Mouse (Mus musculus) spleen, adult 12 weeks (tissue): Measurements from ENCODE around the gene Rapgefl1.

Experiments used
- DNase-seq: peaks from one replicate; pipeline ENCODE4 v3.0.0; 2022; ENCODE audit warnings: low spot score

Gene Rapgefl1

DNA sequence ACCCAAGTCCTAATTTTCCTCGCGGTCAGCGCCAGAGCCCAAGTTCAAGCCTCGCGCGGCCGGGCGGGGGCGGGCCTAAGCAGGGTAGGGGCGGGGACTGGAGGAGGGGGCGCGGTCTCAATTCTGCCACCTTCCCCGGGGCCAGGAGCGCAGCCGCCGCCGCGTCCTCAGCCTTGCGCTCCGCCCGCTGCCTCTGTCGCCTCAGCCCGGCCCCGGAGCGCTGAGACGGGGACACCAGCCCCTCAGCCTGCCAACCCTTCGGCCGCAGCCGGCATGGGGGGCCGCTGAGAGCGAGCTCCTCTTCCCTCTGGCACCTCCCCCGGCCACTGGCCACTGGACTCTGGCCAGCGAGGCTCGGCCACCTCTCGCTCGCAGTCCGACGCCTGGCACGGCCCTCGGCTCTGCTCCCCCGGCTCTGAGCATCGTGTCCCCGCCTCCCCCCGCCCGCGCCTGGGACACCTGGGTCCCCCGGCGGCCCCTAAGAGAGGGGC is at the start of gene Rapgefl1:
Gene Rapgefl1 (plus strand): TSS at position 135 of the 491 bp plus-strand sequence.
- peak; percentile 67 for DNase-seq

DNA sequence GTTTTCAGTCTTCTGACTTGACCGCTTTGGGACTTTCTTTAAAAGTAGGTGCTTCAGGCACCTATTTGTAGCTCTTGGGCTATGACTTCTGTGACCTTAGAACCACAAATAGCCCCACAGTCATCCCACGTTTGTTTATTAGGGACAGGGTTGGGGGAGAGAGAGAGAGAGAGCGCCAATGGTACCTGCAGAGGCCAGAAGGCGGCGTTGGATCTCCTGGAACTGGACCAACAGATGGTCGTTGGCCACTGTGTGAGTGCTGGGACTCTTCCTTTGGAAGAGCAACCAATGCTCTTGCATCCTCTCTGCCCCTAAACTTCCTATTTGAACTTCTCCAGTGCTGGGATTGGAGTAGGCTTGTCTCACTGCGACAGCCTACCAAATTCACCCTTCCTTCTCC is 49.4 kb upstream of the Rapgefl1 start:
- DNase-seq = no peak

DNA sequence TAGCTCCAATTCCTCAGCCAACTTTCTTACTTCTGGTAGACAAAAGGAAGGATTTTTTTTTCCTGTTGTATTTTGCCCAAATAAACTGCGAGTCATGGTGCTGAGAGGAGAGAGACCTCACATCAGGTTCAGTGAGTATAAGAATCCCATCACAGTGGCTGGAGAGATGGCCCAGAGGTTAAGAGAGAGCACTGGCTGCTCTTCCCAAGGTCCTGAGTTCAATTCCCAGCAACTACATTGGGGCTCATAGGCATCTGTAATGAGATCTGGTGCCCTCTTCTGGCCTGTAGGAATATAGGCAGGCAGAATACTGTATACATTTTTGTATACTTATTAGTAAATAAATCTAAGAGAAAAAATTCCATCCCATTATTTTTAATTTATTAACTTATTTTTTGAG is 48.9 kb upstream of the Rapgefl1 start:
- DNase-seq = no peak

DNA sequence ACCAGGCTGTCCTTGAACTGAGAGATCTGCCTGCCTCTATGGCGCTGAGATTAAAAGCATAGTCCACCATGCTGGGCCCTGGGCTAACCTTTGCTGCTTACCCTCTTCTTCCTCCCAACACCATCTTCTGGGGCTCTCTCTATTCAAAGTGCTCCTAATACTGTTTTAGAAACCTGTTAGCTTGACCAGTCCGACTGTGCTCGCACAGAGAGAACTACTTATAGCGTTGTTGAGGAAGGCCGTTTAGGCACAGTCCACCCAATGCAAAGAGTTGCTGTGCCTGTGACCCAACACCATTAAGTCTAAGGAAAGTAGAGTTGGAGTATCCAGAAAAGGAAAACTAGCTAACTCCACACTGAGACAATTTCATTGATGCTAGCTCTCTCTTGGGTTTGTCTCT is 48.4 kb upstream of the Rapgefl1 start:
- DNase-seq = no peak

DNA sequence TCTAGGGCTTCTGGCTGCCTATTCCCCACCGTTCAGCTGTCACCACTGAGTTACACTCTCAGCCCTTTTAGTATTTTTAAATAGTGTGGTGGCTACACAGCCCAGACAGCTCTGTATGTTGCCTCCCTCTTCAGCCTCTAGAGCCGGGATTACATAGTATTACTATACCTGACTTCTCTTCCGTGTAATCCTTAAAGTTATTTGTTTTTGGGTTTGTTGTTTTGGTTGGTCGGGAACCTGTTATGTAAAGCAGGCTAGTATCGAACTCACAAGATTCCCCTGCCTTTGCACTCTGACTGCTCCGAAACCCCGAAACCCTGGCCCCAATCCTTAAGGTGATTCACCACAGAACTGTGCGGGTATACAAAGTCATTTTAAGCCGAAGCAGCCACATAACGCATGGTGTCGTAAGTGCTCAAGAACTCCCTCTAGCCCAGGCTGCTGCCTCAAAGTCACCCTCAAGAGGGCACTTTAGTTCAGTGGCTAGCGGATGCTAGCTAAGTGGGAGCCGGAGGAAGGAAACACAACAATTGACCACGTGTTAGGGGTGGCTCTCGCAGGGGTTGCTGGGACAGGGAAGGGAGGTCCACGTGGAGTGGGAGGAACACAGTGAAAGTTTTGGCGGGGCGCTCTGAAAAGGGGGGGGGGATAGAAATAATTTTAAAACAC is 47.9 kb upstream of the Rapgefl1 start:
- DNase-seq = peak; percentile 71

DNA sequence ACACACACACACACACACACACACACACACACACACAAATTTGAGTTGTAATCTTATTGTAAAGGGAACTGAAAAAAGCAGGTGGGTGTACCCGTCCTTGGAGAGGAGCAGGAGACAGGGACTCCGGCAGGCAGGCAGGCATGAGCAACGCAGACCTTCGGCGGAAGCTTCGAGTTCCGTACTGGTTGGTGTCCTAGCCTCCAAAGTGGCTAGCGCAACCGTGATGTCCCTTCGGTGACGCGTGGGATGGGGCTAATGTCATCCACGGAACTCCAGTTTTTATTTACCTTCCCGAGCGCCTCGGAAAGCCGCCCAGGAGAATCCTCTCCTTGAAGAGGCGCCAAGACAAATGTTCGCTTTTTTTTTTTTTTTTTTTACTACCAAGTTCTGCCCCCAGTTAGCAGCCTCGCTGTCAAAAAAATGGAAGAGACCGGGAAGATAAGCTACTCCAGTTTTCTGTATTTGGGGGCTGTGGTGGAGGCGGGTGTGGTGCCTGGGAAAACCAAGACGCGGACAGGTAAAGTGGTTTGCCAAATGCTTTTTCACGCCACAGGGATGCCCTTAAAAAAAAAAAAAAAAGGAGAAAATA is 47.3 kb upstream of the Rapgefl1 start:
- DNase-seq = no peak

DNA sequence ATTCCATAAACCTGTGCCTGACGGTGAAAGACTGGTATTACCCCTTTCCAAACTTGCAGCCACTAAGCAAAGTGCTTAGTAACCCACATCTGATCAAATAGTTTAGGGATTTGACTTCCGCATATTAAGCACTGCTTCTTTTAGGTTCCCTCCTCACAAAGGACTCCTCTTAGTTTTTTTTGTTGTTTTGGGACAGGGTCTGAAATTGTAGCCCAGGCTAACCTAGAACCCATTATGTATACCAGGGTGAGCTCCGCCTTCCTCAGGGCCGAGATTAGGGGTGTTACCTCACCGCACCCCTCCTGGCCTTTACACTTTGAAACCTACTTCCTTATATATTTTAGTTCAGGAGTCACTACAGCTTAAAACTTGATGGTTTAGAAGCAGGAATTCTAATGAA is 46.8 kb upstream of the Rapgefl1 start:
- DNase-seq = no peak

DNA sequence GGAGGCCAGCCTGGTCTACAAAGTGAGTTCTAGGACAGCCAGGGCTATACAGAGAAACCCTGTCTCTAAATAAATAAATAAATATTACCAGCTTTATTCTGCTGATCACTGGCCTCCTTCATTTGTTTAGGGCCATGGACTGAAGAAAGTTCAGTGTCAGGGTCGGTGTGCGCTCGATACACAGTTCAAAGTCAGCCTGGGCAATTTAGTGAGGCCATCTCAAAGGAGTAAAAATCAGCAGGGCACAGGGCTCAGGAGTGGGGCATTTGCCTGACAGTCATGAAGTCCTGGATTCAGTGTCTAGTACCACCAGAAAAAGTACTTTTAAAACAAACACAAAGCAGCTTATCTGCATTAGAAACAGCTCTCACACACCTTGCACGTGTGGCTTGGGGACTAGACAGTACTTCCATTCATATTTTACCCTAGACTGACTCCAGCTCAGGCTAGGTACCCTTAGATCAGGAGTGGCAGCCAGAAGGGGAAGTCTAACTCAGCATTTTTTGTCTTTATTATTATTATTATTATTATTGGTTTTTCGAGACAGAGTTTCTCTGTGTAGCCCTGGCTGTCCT is 45.9 kb upstream of the Rapgefl1 start:
- DNase-seq = no peak

DNA sequence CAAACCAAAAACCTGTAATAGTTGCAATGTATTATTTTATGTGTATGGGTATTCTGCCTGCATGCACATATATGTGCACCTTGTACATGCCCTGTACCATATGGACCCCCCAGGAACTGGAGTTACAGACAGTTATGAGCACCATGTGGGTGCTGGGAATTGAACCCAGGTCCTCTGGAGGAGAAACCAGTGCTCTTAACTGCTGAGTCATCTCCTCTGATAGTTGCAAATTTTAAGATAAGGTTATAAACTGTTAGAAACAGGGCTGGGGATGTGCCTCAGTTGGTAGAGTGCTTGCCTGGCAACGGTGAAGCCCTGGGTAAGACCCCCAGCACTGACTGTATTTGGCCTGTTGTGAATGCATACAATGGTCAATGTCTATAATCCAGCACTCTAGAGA is 45.1 kb upstream of the Rapgefl1 start:
- no peak for DNase-seq

DNA sequence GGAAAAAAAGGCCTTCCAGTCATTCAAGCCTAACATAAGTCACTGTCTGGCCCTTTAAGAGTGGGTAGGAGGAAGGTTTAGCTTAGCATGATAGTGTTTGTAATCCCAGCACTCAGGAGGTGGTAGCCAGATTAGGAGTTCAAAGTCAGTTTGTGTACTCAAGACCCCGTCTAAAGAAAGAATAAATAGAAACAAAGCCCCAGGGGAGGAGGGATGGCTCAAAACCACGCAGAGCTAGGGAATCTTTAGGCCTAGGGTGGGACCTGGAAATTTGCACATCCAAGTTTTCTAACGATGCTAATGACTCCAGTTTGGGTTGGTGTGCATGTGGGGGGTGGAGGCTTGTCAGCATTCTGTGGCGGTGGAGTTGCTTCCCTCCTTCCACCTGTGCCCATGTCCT is 44.5 kb upstream of the Rapgefl1 start:
- DNase-seq = no peak

DNA sequence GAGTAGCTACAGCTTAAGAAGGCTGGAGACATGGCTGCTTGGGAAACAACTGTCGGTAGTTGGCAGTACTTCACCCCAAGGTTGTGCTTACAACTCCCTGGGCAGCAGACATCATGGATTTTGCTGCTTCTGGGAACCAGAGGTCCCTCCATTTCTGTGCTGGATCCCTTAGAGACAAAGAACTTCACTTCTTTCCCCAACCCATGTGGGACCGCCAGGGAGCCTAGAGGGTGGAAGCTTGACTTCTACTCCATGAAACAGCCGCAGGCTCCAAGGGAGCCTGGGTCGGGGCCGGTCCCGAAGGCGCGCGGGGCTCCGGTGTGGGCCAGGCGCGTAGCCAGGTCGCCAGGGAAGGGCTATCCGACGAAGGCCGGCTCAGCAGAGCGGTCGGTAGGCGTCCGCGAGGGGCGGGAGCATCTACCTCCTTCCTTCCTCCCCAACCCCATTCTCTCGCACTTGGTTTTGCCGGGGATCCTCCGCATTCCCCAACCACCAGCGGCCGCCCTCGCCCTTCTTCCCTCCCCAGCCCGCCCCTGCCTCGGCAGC is 42.0 kb upstream of the Rapgefl1 start:
- peak; percentile 64 for DNase-seq

DNA sequence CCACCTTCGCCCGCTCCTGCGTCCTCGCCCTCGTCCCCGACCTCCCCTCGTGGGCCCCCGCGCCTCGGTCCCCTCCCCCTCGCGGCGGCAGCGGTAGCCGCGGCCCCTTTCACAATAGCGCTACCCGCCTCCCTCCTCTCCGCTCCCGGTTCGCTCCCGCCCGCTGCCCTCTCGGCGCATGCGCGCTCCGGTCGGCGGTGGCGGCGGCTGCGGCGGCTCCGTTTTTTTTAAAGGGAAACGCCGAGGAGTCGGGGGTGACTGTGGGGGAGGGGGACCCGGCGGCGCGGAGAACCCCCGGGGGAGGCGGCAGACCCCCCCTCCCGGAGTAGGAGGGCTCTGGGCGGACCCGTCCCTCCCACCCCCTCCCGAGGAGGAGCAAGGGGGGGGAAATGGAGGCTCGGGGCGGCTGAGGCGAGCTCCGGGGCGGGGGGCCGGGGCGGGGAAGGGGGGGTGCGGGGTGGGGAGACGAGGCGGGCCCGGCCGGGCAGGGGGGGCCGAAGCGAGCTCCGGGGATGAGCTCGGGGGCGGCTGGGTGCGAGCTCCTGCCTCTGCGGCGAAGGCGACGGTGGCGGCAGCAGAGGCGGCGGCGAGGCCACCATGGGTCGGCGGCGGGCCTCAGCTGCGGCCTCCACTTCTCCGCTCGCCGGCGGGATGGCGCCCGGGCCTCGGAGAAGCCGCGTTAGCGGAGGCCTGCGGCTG is 41.4 kb upstream of the Rapgefl1 start, which contains the start of gene Msl1:
Gene Msl1 (plus strand): TSS at position 502 of the 699 bp plus-strand sequence.
- peak; percentile 82 for DNase-seq

DNA sequence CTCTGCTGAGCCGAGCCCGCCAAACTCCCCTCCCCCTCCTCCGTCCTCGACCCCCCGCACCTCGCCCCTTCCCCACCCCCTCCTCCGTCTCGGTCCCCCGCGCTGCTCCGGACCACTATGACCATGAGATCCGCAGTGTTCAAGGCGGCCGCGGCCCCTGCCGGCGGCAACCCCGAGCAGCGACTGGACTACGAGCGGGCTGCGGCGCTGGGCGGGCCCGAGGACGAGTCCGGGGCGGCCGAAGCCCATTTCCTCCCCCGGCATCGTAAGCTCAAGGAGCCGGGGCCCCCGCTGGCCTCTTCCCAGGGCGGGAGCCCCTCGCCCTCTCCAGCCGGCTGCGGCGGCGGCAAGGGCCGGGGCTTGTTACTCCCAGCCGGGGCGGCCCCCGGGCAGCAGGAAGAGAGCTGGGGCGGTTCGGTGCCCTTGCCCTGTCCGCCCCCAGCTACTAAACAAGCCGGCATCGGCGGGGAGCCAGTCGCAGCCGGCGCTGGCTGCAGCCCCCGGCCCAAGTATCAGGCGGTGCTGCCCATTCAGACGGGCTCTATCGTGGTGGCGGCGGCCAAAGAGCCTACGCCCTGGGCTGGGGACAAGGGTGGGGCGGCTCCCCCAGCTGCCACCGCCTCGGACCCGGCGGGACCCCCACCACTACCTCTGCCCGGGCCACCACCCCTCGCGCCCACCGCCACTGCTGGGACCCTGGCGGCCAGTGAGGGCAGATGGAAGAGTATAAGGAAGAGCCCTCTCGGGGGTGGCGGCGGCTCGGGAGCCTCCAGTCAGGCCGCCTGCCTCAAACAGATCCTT is 40.7 kb upstream of the Rapgefl1 start:
- DNase-seq = peak; percentile 50

DNA sequence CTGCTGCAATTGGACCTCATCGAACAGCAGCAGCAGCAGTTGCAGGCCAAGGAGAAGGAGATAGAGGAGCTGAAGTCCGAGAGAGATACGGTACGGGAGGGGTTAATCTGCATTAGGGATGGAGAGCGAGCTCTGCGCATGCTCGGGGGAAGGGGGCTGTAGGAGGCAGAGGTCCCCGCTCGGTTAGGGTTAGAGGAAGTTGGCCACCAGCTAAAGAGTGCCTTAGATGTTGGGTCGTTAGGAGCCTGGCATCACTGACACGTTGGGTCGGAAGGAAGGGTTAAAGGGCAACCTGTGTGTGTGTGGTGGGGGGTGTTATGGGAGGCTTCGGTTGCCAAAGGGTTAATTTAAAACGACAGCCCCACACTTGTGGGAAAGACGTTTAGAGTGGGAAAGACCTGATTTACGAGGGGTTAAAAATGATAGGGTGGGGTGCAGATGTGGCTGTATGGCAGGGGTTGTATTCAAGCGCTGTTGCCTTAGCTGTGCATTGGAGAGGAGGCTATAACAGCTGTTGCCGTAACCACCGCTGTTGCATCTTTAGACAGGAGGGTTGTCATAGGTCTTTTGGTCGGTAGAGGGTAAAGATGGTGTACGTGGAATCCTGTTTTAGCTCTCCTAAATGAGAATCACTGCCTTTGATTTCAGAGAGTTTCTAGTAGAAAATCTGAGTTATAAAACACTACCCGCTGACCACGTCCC is 39.9 kb upstream of the Rapgefl1 start:
- DNase-seq = no peak

DNA sequence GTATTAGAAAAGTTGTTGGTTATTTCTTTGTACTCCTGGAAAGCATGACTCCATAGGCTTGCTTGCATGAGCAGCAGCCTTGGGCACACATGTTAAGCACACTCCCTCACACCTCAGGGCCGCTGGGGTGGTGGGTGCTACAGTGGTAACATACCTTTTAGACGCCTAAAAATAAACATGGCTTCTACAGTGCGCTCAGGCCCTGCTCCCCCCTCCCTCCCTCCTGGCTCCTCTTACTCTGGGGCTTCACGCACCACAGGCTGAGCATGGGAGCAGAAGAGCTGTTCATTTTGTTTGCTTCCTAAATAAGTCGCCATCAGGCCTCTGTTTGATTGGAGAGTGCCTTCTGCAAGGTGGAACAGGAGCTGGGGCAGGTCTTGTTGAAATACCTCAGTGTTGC is 39.3 kb upstream of the Rapgefl1 start:
- DNase-seq = no peak

DNA sequence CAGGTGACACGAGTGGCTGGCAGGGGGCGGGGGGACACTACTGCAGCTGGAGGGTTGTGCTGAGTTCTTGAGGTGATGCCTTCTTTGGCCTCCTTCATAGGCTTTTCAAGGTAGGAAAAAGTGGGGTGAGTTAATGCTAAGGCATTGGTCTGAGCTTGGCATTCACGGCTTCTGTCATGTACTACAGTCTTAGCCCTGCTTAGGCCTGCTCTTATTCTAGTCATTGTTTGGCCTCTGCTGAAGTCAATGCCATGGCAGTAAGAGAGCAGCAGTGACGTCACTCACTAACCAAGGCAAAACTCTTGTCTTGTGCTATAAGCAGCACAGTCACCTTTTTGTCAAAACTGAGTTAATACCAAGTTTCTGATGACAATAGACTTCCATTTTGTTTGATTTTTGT is 38.7 kb upstream of the Rapgefl1 start:
- no peak for DNase-seq

DNA sequence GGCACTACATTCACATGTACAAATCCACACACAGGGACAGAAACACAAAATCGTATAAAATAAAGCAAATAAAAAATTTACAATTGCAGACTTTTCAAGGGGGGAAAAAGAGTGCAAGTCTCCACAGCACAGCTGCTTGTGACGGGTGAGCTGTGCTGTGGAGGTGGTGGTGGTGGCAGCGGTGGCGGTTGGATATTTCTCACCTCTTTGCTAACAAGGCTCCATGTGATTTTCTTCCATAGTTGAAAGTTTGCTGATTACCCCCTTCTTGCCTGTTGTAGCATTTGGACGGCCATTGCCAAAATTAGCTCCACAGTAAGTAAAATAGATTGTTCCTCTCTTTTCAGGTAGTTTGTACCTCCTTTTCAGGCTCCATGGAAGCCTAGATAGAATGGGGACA is 32.0 kb upstream of the Rapgefl1 start, which contains the start of gene Casc3:
Gene Casc3 (plus strand): TSS at position 301 of the 400 bp plus-strand sequence.
- no peak for DNase-seq

DNA sequence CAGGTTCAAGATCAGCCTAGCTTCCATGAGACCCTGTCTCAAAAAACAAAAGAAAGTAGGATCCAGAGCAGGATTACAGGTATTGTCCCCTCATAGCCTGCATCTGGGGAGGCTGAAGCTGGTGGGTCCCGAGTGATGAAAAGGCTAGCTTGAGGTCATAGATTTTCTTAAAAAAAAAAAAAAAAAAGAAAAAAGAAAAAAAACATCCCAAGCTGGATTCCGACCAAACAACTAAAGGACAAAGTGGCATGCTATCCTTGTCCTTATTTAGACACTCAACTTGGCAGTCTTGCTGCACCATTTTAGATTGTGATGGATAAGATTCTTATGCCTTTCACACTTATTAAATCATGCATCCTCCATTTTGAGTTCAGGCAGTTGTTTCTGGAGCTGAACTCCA is 28.2 kb upstream of the Rapgefl1 start:
- no peak for DNase-seq

DNA sequence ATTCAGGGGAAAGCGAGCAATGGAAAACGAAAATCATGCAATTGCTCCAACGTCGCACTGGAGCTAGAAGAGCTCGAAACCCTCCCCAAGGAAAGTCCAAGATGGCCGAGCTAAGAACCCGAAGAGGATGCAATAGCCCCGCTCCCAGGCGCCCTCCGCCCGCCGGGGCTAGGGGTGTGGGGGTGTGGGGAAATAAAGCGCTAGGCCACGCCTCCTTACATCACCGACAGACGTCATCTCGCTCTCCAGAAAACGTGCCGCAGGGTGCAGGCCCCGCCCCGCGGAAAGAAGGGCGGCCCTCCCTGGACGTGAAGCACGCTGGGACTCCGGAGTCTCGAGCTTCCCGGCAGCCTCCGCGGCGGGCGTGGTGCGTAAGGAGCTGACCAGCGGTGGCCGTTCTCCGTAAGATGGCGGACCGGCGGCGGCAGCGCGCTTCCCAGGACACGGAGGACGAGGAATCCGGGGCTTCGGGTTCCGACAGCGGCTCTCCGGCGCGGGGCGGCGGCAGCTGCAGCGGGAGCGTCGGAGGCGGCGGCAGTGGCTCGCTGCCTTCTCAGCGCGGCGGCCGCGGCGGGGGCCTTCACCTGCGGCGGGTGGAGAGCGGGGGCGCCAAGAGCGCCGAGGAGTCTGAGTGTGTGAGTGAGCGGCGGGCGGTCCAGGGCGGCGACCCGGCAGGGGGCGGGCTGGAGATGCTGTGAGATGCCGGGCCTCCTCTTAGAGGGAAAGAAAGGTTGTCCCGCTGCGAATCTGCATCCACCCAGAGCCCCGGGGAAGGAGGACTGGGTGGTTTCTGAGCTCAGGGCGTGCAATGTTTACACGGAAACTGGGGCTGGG is 26.9 kb upstream of the Rapgefl1 start:
- DNase-seq = peak; percentile 97

DNA sequence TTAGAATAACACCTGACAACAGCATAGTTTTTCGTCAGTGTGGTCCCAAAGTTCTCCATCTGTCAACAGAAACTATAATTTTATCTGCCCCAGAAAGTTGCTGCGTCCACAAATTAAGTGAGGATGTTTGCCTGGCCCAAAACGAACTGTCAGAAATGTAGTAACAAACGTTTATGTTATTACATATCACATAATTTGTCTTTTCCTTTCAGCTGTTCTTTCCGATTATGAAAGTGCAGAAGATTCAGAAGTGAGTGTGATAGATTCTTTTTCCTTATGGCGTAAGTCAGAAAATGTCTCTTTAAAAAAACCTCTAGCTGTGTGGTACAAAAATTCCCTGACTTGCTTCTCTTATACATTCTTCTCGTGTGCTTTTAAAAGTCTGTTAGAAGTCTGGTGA is 25.9 kb upstream of the Rapgefl1 start:
- DNase-seq = no peak
